Mouse (Mus musculus) thymus, adult 2 months (tissue): ENCODE data around the gene Slc7a14.

Experiments
- CTCF ChIP-seq: fragments of 200-500 bp; IDR thresholded peaks from 2 replicates; pipeline ENCODE4 v1.5.1; 2012; ENCODE audit warnings: mild to moderate bottlenecking, control low read depth, low read length, moderate library complexity, borderline replicate concordance; ENCODE audit not compliant: control insufficient read depth, poor library complexity, insufficient read depth; ENCODE audit errors: extremely low read depth
- POLR2A ChIP-seq: fragments of 200-500 bp; IDR thresholded peaks from 2 replicates; pipeline ENCODE4 v1.6.1; 2012; ENCODE audit warnings: mild to moderate bottlenecking, low read length, control low read depth, moderate library complexity; ENCODE audit not compliant: control insufficient read depth, poor library complexity, insufficient read depth; ENCODE audit errors: extremely low read depth

DNA sequence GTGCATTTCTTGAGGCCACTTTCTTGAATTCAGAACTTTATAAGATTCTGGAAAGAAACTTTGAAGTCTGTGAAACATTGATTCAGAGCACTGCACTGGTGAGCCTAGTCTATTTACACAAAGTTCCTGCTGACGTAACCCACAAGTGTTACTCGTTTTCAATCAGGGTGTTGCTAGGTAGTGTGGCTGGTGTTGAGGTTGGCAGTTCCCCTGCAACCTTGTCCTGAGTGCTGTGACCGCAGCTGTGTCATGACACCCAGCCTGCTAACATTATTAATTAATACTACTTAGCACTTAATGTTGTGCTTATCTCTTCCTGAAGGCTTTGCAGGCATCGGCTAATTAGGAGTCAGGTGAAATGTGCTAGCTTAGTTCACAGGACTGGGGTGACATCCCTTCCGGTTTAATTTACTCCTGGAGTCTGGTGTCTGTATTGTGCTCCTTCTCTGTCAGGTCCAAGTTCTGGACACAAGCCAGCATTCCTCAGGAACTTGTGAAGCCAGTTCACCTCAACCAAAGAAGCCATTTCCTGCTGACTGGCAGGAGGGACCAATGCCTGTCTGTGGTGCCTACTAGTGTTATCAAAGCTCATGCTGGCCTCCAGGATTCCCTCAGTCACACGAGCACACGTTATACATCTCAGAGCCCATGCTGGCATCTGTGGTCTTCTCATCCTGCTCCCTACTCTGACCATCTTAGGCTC lies 50.5 kb downstream of the Slc7a14 start:
- no peak for TF ChIP-seq CTCF
- no peak for TF ChIP-seq POLR2A
